Mouse (Mus musculus): ENCODE results near the gene Dhps. TPM values are rescaled to one million over a fixed set of nuclear protein-coding genes. Genes with fewer than 3 reads are reported as not detected.

Dhps gene
- total RNA-seq, 1 experiment from 2014 or later = 48.2 TPM

Other genes starting within 250 kb of the Dhps start
- 4.5 and 5.5 TPM in 2 replicates for gene Dand5, start 248.9 kb upstream of the Dhps start, total RNA-seq (2017)
- 14.1 and 16.7 TPM in 2 replicates for gene Gadd45gip1, start 240.2 kb upstream of the Dhps start, total RNA-seq (2017)
- 46.6 and 57.8 TPM in 2 replicates for gene Rad23a, start 231.1 kb upstream of the Dhps start, total RNA-seq (2017)
- gene Calr, start 224.8 kb upstream of the Dhps start, total RNA-seq (2017) = 690 and 751 TPM in 2 replicates
- 50.7 and 56.2 TPM in 2 replicates for gene Farsa, start 214.8 kb upstream of the Dhps start, total RNA-seq (2017)
- gene Syce2, start 199.6 kb upstream of the Dhps start, total RNA-seq (2017) = 4.4 and 5.5 TPM in 2 replicates
- gene Gcdh, start 177.8 kb upstream of the Dhps start, total RNA-seq (2017) = 21.0 and 21.5 TPM in 2 replicates
- gene Klf1, start 169.8 kb upstream of the Dhps start, total RNA-seq (2017) = not detected in 2 replicates
- 31.7 and 34.7 TPM in 2 replicates for gene Dnase2a, start 163.2 kb upstream of the Dhps start, total RNA-seq (2017)
- gene Mast1, start 134.4 kb upstream of the Dhps start, total RNA-seq (2017) = 0.12 and 0.23 TPM in 2 replicates
- gene Rtbdn, start 124.8 kb upstream of the Dhps start, total RNA-seq (2017) = not detected in 2 replicates
- not detected in 2 replicates for gene Gm49661, start 102.3 kb upstream of the Dhps start, total RNA-seq (2017)
- 92.5 and 96.9 TPM in 2 replicates for gene Prdx2, start 102.2 kb upstream of the Dhps start, total RNA-seq (2017)
- gene Rnaseh2a, start 102.0 kb upstream of the Dhps start, total RNA-seq (2017) = 26.5 and 36.0 TPM in 2 replicates
- 867 and 1,013 TPM in 2 replicates for gene Junb, start 93.0 kb upstream of the Dhps start, total RNA-seq (2017)
- 8.6 and 12.0 TPM in 2 replicates for gene Hook2, start 81.2 kb upstream of the Dhps start, total RNA-seq (2017)
- not detected in 2 replicates for gene Best2, start 57.2 kb upstream of the Dhps start, total RNA-seq (2017)
- gene Asna1, start 46.5 kb upstream of the Dhps start, total RNA-seq (2017) = 38.9 and 43.1 TPM in 2 replicates
- gene Trir, start 44.9 kb upstream of the Dhps start, total RNA-seq (2017) = 124 and 193 TPM in 2 replicates
- 16.9 TPM in 2 replicates for gene Tnpo2, start 34.8 kb upstream of the Dhps start, total RNA-seq (2017)
- 6.3 and 7.9 TPM in 2 replicates for gene Fbxw9, start 11.7 kb upstream of the Dhps start, total RNA-seq (2017)
- gene Gm5741, start 3.8 kb upstream of the Dhps start, total RNA-seq (2017) = not detected in 2 replicates
- 22.0 and 23.6 TPM in 2 replicates for gene Wdr83os, start 9.0 kb downstream of the Dhps start, total RNA-seq (2017)
- 15.8 and 17.6 TPM in 2 replicates for gene Wdr83, start 9.5 kb downstream of the Dhps start, total RNA-seq (2017)
- 192 and 197 TPM in 2 replicates for gene Man2b1, start 11.5 kb downstream of the Dhps start, total RNA-seq (2017)
- not detected in 2 replicates for gene Zfp791, start 51.3 kb downstream of the Dhps start, total RNA-seq (2017)
- not detected in 2 replicates for gene Cks1brt, start 80.2 kb downstream of the Dhps start, total RNA-seq (2017)
- not detected in 2 replicates for gene Olfr371, start 154.2 kb downstream of the Dhps start, total RNA-seq (2017)
- 20.3 and 21.1 TPM in 2 replicates for gene Orc6, start 227.9 kb downstream of the Dhps start, total RNA-seq (2017)
- 79.3 and 86.3 TPM in 2 replicates for gene Vps35, start 228.0 kb downstream of the Dhps start, total RNA-seq (2017)

Measured in neutrophil, adult 5-6 weeks (primary cell).